Comparison of ENCODE assay signal across 19 mouse cellular contexts in the genomic region with DNA sequence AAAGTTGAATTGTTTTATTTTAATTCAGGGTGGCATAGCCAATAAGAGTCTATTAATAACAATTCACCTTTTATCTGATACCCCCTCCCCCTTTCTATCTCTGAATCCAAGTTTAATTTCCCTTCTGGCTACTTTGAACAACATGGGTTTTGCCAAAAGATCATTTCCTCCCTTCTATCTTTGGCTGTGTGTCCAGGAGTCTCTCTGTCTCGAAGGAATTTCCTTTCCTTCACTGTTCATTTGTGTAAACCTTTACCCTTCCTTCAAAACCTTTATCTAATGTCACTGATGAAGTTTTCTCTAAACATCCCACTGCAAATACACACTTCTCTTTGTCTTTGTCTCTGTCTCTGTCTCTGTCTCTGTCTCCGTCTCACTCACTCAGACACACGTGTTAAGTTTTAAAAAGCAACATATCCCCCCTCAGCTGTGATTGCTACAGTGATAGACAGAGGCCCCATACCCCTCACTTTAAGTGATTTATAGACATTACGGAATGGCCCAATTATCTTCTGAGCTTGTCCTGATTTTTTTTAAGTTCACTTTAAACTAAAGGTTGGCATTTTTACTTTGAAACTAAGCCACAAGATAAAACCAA. TPM values are rescaled to one million over a fixed set of nuclear protein-coding genes. Genes with fewer than 3 reads are reported as not detected.
DNase-seq lines count a peak whose midpoint lies in the region; ATAC-seq and TF ChIP-seq lines count a peak whose summit lies in the region.
"Had no signal": no experiment of that assay in that cellular context is flagged by ENCODE, and none has a peak within 500 bp of the region (broad histone marks: within the 10 kb centered on the region; RNA-seq: fewer than 3 reads in every experiment).

No protein-coding gene starts in this region.

- no peaks in the 10 kb centered on the region for H3K27me3 ChIP-seq in heart, embryonic 11.5 days (ENCODE audit: control insufficient read depth, insufficient read depth, low read length)
- no peaks in the 10 kb centered on the region for H3K27me3 ChIP-seq in kidney, adult 2 months (replicated peaks; ENCODE audit: control insufficient read depth, insufficient read depth, low read length)
- H3K27me3 ChIP-seq in kidney, embryonic 15.5 days, result no peaks in the 10 kb centered on the region
- H3K27me3 ChIP-seq in lung, postnatal 0 days (replicated peaks; ENCODE audit: insufficient read depth, low read length), result no peaks in the 10 kb centered on the region
- H3K27me3 ChIP-seq: forebrain, embryonic 13.5 days; limb, embryonic 13.5 days; liver, embryonic 13.5 days; midbrain, embryonic 15.5 days; neural tube, embryonic 12.5 days had no signal

- H3K4me1 ChIP-seq in heart, embryonic 11.5 days (ENCODE audit: control insufficient read depth, insufficient read depth, low read length), result 0 out of 2 replicates have a peak, but pooled peaks cover 3% of the 10 kb centered on the region
- no peaks in the 10 kb centered on the region for H3K4me1 ChIP-seq in kidney, adult 2 months (ENCODE audit: control insufficient read depth, insufficient read depth, low read length)
- no peaks in the 10 kb centered on the region for H3K4me1 ChIP-seq in kidney, embryonic 15.5 days
- no peaks in the 10 kb centered on the region for H3K4me1 ChIP-seq in lung, postnatal 0 days (ENCODE audit: insufficient read depth, low read depth, low read length)
- H3K4me1 ChIP-seq: forebrain, embryonic 13.5 days; limb, embryonic 13.5 days; liver, embryonic 13.5 days; midbrain, embryonic 15.5 days; neural tube, embryonic 12.5 days had no signal

- 47% methylated on average over 4 of the region's 4 CpGs for WGBS in heart, embryonic 11.5 days (ENCODE audit: insufficient replicate concordance)
- WGBS in kidney, adult 2 months, result 58% methylated on average over 4 of the region's 4 CpGs
- WGBS in kidney, embryonic 15.5 days, result 50% methylated on average over 4 of the region's 4 CpGs
- 34% methylated on average over 4 of the region's 4 CpGs for WGBS in lung, postnatal 0 days

- no peak overlapping the region for H3K4me2 ChIP-seq in heart, embryonic 11.5 days
- H3K4me2 ChIP-seq in kidney, embryonic 15.5 days, result no peak overlapping the region
- no peak overlapping the region for H3K4me2 ChIP-seq in lung, postnatal 0 days (replicated peaks; ENCODE audit: low read depth, low read length)
- H3K4me2 ChIP-seq: forebrain, embryonic 13.5 days; limb, embryonic 13.5 days; liver, embryonic 13.5 days; midbrain, embryonic 15.5 days; neural tube, embryonic 12.5 days had no signal

- no peaks in the 10 kb centered on the region for H3K36me3 ChIP-seq in heart, embryonic 11.5 days (ENCODE audit: control insufficient read depth, insufficient read depth, low read length)
- H3K36me3 ChIP-seq in kidney, adult 2 months (ENCODE audit: control insufficient read depth, insufficient read depth, low read length), result no peaks in the 10 kb centered on the region
- H3K36me3 ChIP-seq in kidney, embryonic 15.5 days, result no peaks in the 10 kb centered on the region
- no peaks in the 10 kb centered on the region for H3K36me3 ChIP-seq in lung, postnatal 0 days (ENCODE audit: insufficient read depth, low read length)
- H3K36me3 ChIP-seq: limb, embryonic 13.5 days; liver, embryonic 13.5 days; midbrain, embryonic 15.5 days; neural tube, embryonic 12.5 days had no signal

- TF ChIP-seq POLR2A in kidney, adult 2 months (IDR thresholded peaks at IDR 0.05; ENCODE audit: low read depth, low read length), result no peak

- H3K27ac ChIP-seq in heart, embryonic 11.5 days (ENCODE audit: low read depth, low read length), result no peak overlapping the region
- peak overlapping the region; percentile 88 for H3K27ac ChIP-seq in kidney, adult 2 months (ENCODE audit: insufficient read depth, low read depth, low read length)
- H3K27ac ChIP-seq in kidney, embryonic 15.5 days, result no peak overlapping the region; the same call in 1 of the 2 replicates
- no peak overlapping the region for H3K27ac ChIP-seq in lung, postnatal 0 days (ENCODE audit: low read length)
- H3K27ac ChIP-seq: forebrain, embryonic 13.5 days; limb, embryonic 13.5 days; liver, embryonic 13.5 days; macrophage; midbrain, embryonic 15.5 days; neural tube, embryonic 12.5 days had no signal

- H3K4me3 ChIP-seq in heart, embryonic 11.5 days (ENCODE audit: low read depth, low read length), result no peak overlapping the region
- H3K4me3 ChIP-seq in kidney, adult 2 months (ENCODE audit: insufficient read depth, low read depth, low read length), result no peak overlapping the region
- no peak overlapping the region for H3K4me3 ChIP-seq in kidney, embryonic 15.5 days (replicated peaks)
- H3K4me3 ChIP-seq in lung, postnatal 0 days (ENCODE audit: low read depth, low read length), result no peak overlapping the region
- H3K4me3 ChIP-seq: forebrain, embryonic 13.5 days; limb, embryonic 13.5 days; liver, embryonic 13.5 days; midbrain, embryonic 15.5 days; neural tube, embryonic 12.5 days had no signal

- H3K9ac ChIP-seq in heart, embryonic 11.5 days (ENCODE audit: low read depth, low read length), result no peak overlapping the region
- H3K9ac ChIP-seq in kidney, embryonic 15.5 days, result no peak overlapping the region
- H3K9ac ChIP-seq in lung, postnatal 0 days (replicated peaks; ENCODE audit: low read depth), result no peak overlapping the region
- H3K9ac ChIP-seq: forebrain, embryonic 13.5 days; limb, embryonic 13.5 days; liver, embryonic 13.5 days; midbrain, embryonic 15.5 days; neural tube, embryonic 12.5 days had no signal

- no peak for TF ChIP-seq CTCF in kidney, adult 2 months (conservative IDR thresholded peaks at IDR 0.05; ENCODE audit: insufficient read depth, insufficient read length, low read depth, low read length)
- no peak for TF ChIP-seq CTCF in lung, postnatal 0 days (IDR thresholded peaks at IDR 0.05)

- DNase-seq in heart, adult 8-10 months (ENCODE audit: low spot score), result peak; percentile 66
- DNase-seq in kidney, adult 2 months, result peak; percentile 73
- peak; percentile 44 for DNase-seq in lung, postnatal 0 days (ENCODE audit: low spot score)
- no peak for DNase-seq in lung, postnatal 10 days
- DNase-seq in urinary bladder, postnatal 36 days (ENCODE audit: low spot score in 2 of 2), result no peak
- DNase-seq: adrenal gland, postnatal 25 days; cerebellum, adult 9-10 months; liver, embryonic 13.5 days; retina, postnatal 1 day; right cerebral cortex, postnatal 25 days; spleen, adult 18-20 months had no signal

- no peak for ATAC-seq in heart, embryonic 11.5 days (replicated peaks; ENCODE audit: insufficient number of reproducible peaks, low FRiP score, low TSS enrichment)
- ATAC-seq in kidney, embryonic 15.5 days (replicated peaks; ENCODE audit: low FRiP score), result no peak
- peak; percentile 62 for ATAC-seq in lung, postnatal 0 days
- ATAC-seq: forebrain, embryonic 13.5 days; intestine, postnatal 0 days; midbrain, embryonic 15.5 days had no signal

- peak; percentile 81 for TF ChIP-seq EP300 in lung, postnatal 0 days (IDR thresholded peaks at IDR 0.05)

- no peaks in the 10 kb centered on the region for H3K9me3 ChIP-seq in heart, embryonic 11.5 days (replicated peaks; ENCODE audit: control insufficient read depth, low read length)
- no peaks in the 10 kb centered on the region for H3K9me3 ChIP-seq in kidney, embryonic 15.5 days (replicated peaks)
- H3K9me3 ChIP-seq in lung, postnatal 0 days (ENCODE audit: low read length), result no peaks in the 10 kb centered on the region
- H3K9me3 ChIP-seq: forebrain, embryonic 13.5 days; limb, embryonic 13.5 days; liver, embryonic 13.5 days; midbrain, embryonic 15.5 days; neural tube, embryonic 12.5 days had no signal

RNA-seq across cellular contexts. Expression of a gene that starts 11.4 kb away (rescaled TPM):
- 10 to 100 TPM; 32.1 to 38.8 (median 35.8) TPM for total RNA-seq in heart, adult 8-10 months (2022)
- 3.2 and 3.6 TPM in 2 replicates for polyA plus RNA-seq in heart, embryonic 11.5 days (2014; fragmentation: Nextera tagmentation; extraction: Ambion mirVana)
- polyA plus RNA-seq in kidney, adult 2 months (2012; rRNA removed), result 6.9 and 7.1 TPM in 2 replicates
- polyA plus RNA-seq in kidney, embryonic 15.5 days (2015; fragmentation: Nextera tagmentation; extraction: Ambion mirVana), result 6.4 and 6.5 TPM in 2 replicates
- 29.1 and 44.1 TPM in 2 replicates for polyA plus RNA-seq in lung, postnatal 0 days (2015; fragmentation: Nextera tagmentation; extraction: Ambion mirVana)
- polyA plus RNA-seq: macrophage had no signal

Comparison
In these comparisons a context has a peak if more than half of its experiments do, and no peak if none do; other contexts are left out.
1. DNase-seq: peak in heart, adult 8-10 months (single experiment), kidney, adult 2 months (single experiment) and lung, postnatal 0 days (single experiment); none in lung, postnatal 10 days (single experiment) and urinary bladder, postnatal 36 days (0 of 2).